In genomic region chr2:161064836-161065235, GRCm38 (mm10) we compare ENCODE assay signal across 24 mouse cellular contexts. TPM values are rescaled to one million over a fixed set of nuclear protein-coding genes. Genes with fewer than 3 reads are reported as not detected.
DNase-seq lines count a peak whose midpoint lies in the region; ATAC-seq and TF ChIP-seq lines count a peak whose summit lies in the region.
"Had no signal": no experiment of that assay in that cellular context is flagged by ENCODE, and none has a peak within 500 bp of the region (broad histone marks: within the 10 kb centered on the region; RNA-seq: fewer than 3 reads in every experiment).

No protein-coding gene starts in this region.

- H3K9ac ChIP-seq in liver, embryonic 14.5 days (replicated peaks) = no peak overlapping the region
- H3K9ac ChIP-seq in forebrain, embryonic 16.5 days (replicated peaks; ENCODE audit: low read depth, low read length) = no peak overlapping the region
- H3K9ac ChIP-seq: forebrain, embryonic 13.5 days; heart, embryonic 15.5 days; hindbrain, embryonic 13.5 days had no signal

- peaks cover 19% of the 10 kb centered on the region for H3K36me3 ChIP-seq in megakaryocyte, embryonic 14.5 days (replicated peaks; ENCODE audit: low read length)
- H3K36me3 ChIP-seq in liver, embryonic 14.5 days (replicated peaks; ENCODE audit: control insufficient read depth, insufficient read depth, low read depth) = no peaks in the 10 kb centered on the region
- H3K36me3 ChIP-seq in forebrain, embryonic 16.5 days (ENCODE audit: control insufficient read depth, insufficient read depth) = no peaks in the 10 kb centered on the region
- H3K36me3 ChIP-seq: heart, embryonic 15.5 days had no signal

- H3K4me2 ChIP-seq in liver, embryonic 14.5 days (ENCODE audit: low read depth) = no peak overlapping the region
- no peak overlapping the region for H3K4me2 ChIP-seq in forebrain, embryonic 16.5 days (ENCODE audit: low read length)
- H3K4me2 ChIP-seq: forebrain, embryonic 13.5 days; heart, embryonic 11.5 days; heart, embryonic 15.5 days; hindbrain, embryonic 13.5 days had no signal

- no peaks in the 10 kb centered on the region for H3K27me3 ChIP-seq in megakaryocyte, embryonic 14.5 days (replicated peaks)
- H3K27me3 ChIP-seq in liver, embryonic 14.5 days (ENCODE audit: control insufficient read depth, insufficient read depth, low read length) = no peaks in the 10 kb centered on the region
- no peaks in the 10 kb centered on the region for H3K27me3 ChIP-seq in forebrain, embryonic 16.5 days (replicated peaks; ENCODE audit: control insufficient read depth, insufficient read depth, low read length)
- H3K27me3 ChIP-seq: forebrain, embryonic 13.5 days; heart, embryonic 15.5 days; hindbrain, embryonic 13.5 days; Patski had no signal

- 18% methylated on average over 1 of the region's 1 CpGs for WGBS in liver, embryonic 14.5 days (ENCODE audit: insufficient replicate concordance)
- 61% methylated on average over 1 of the region's 1 CpGs for WGBS in forebrain, embryonic 16.5 days

- TF ChIP-seq CTCF in liver, embryonic 14.5 days (IDR thresholded peaks at IDR 0.05; ENCODE audit: low read depth) = no peak

- TF ChIP-seq EP300 in liver, embryonic 14.5 days (IDR thresholded peaks at IDR 0.05; ENCODE audit: low read depth) = no peak

- H3K9me3 ChIP-seq in megakaryocyte, embryonic 14.5 days = peaks cover 9% of the 10 kb centered on the region
- H3K9me3 ChIP-seq in liver, embryonic 14.5 days (ENCODE audit: control insufficient read depth, low read length) = no peaks in the 10 kb centered on the region
- H3K9me3 ChIP-seq in forebrain, embryonic 16.5 days (ENCODE audit: control insufficient read depth, low read length) = no peaks in the 10 kb centered on the region
- H3K9me3 ChIP-seq: embryonic facial prominence, embryonic 10.5 days; forebrain, embryonic 13.5 days; heart, embryonic 15.5 days; hindbrain, embryonic 13.5 days had no signal

- H3K4me3 ChIP-seq in megakaryocyte, embryonic 14.5 days (replicated peaks) = peak overlapping the region; percentile 62
- H3K4me3 ChIP-seq in liver, embryonic 14.5 days (ENCODE audit: insufficient read depth in 1 of 2, low read depth in 2 of 2, low read length in 2 of 2) = no peak overlapping the region
- H3K4me3 ChIP-seq in forebrain, embryonic 16.5 days (replicated peaks; ENCODE audit: low read length) = no peak overlapping the region
- H3K4me3 ChIP-seq: embryonic facial prominence, embryonic 10.5 days; forebrain, embryonic 13.5 days; gastrocnemius, adult 2 months; heart, embryonic 15.5 days; hindbrain, embryonic 13.5 days had no signal

- H3K4me1 ChIP-seq in megakaryocyte, embryonic 14.5 days = peaks cover 58% of the 10 kb centered on the region
- peaks cover 3 to 14% of the 10 kb centered on the region in 2 experiments; a peak in 2 of 4 replicates for H3K4me1 ChIP-seq in liver, embryonic 14.5 days (replicated peaks; ENCODE audit: control insufficient read depth in 2 of 2, insufficient read depth in 2 of 2, low read length in 1 of 2)
- H3K4me1 ChIP-seq in forebrain, embryonic 16.5 days (replicated peaks; ENCODE audit: control insufficient read depth, insufficient read depth, low read length) = 0 out of 2 replicates have a peak, but pooled peaks cover 2% of the 10 kb centered on the region

- DNase-seq in liver = peak; percentile 15
- no peak for DNase-seq in liver, embryonic 14.5 days (ENCODE audit: low read depth in 3 of 3, low spot score in 3 of 3)
- DNase-seq in kidney, postnatal 4 days = no peak
- DNase-seq in layer of hippocampus, postnatal 14 days (ENCODE audit: low spot score in 2 of 2) = no peak
- DNase-seq: adrenal gland, postnatal 36 days; cerebellum, adult 11 months; cerebellum, adult 9-10 months; cerebellum, postnatal 25 days; gastrocnemius, adult 2 months; gastrocnemius, postnatal 25 days; heart, adult 18-20 months; heart, postnatal 14 days had no signal

- no peak overlapping the region for H3K27ac ChIP-seq in liver, embryonic 14.5 days
- H3K27ac ChIP-seq in forebrain, embryonic 16.5 days (ENCODE audit: low read length) = no peak overlapping the region
- H3K27ac ChIP-seq: embryonic facial prominence, embryonic 10.5 days; forebrain, embryonic 13.5 days; gastrocnemius, adult 2 months; heart, embryonic 15.5 days; hindbrain, embryonic 13.5 days; hindbrain, postnatal 0 days had no signal

- no peak for ATAC-seq in megakaryocyte, adult 5-6 weeks (ENCODE audit: poor library complexity, severe bottlenecking)
- peak; percentile 49 for ATAC-seq in liver, embryonic 14.5 days (ENCODE audit: insufficient read depth)
- peak; percentile 53 for ATAC-seq in megakaryocyte progenitor cell, adult 5-6 weeks (replicated peaks; ENCODE audit: poor library complexity)
- no peak for ATAC-seq in forebrain, embryonic 16.5 days
- ATAC-seq: activated CD4-positive, CD25-positive, alpha-beta regulatory T cell, adult 4 months; forebrain, embryonic 13.5 days; hindbrain, postnatal 0 days; Patski had no signal

RNA-seq across cellular contexts. Expression of gene Chd6, which starts 44.0 kb away (rescaled TPM):
- polyA plus RNA-seq in megakaryocyte, embryonic 14.5 days (2012; ENCODE audit: insufficient read depth, low replicate concordance) = 0.36 and 5.4 TPM in 2 replicates
- 22.7 and 24.8 TPM in 2 replicates for total RNA-seq in megakaryocyte, adult 5-6 weeks (2015)
- total RNA-seq in megakaryocyte, adult 5-6 weeks (2017) = 21.4 and 28.5 TPM in 2 replicates
- 3.0 and 3.6 TPM in 2 replicates for polyA plus RNA-seq in liver, embryonic 14.5 days (2012; rRNA removed)
- 3.0 and 3.1 TPM in 2 replicates for polyA plus RNA-seq in liver, embryonic 14.5 days (2014; fragmentation: Nextera tagmentation; extraction: Ambion mirVana)
- 27.3 and 38.9 TPM in 2 replicates for total RNA-seq in megakaryocyte progenitor cell, adult 5-6 weeks (2015)
- 24.5 and 40.9 TPM in 2 replicates for total RNA-seq in megakaryocyte progenitor cell, adult 5-6 weeks (2017)
- polyA plus RNA-seq in forebrain, embryonic 16.5 days (2015; fragmentation: Nextera tagmentation; extraction: Ambion mirVana) = 33.5 and 37.0 TPM in 2 replicates
- 10 to 100 TPM; 56.7 to 68.5 TPM for total RNA-seq in layer of hippocampus, postnatal 14 days (2021)

Comparison
In these comparisons a context has a peak if more than half of its experiments do, and no peak if none do; other contexts are left out.
1. ATAC-seq: peak in liver, embryonic 14.5 days (single experiment) and megakaryocyte progenitor cell, adult 5-6 weeks (single experiment); none in megakaryocyte, adult 5-6 weeks (single experiment) and forebrain, embryonic 16.5 days (single experiment).